Mouse (Mus musculus) heart, embryonic 16.5 days (tissue): Measurements from ENCODE around the gene Spats2l. TPM values are rescaled to one million over a fixed set of nuclear protein-coding genes. Genes with fewer than 3 reads are reported as not detected.

Experiments
- ATAC-seq: fragments of 200-750 bp; cut with Nextera tagmentation; replicated peaks from 2 replicates; pipeline ENCODE4 v1.8.0; 2017; ENCODE audit warnings: moderate number of reproducible peaks; ENCODE audit not compliant: insufficient read depth, low FRiP score; ENCODE audit errors: extremely low read depth
- H3K27ac ChIP-seq: fragments of 300-500 bp; sonication (generic); 2 replicates; pipeline ENCODE4 v1.5.1; 2014; ENCODE audit warnings: mild to moderate bottlenecking, low read length, control low read depth, moderate library complexity
- H3K27me3 ChIP-seq: fragments of 300-500 bp; sonication (generic); 2 replicates; pipeline ENCODE4 v1.6.1; 2014; ENCODE audit warnings: low read length, mixed read lengths; ENCODE audit not compliant: control insufficient read depth, insufficient read depth
- H3K36me3 ChIP-seq: fragments of 300-500 bp; sonication (generic); 2 replicates; pipeline ENCODE4 v1.6.1; 2014; ENCODE audit not compliant: control insufficient read depth, insufficient read depth
- H3K4me1 ChIP-seq: fragments of 300-500 bp; sonication (generic); 2 replicates; pipeline ENCODE4 v1.6.1; 2014; ENCODE audit warnings: low read length, mixed read lengths; ENCODE audit not compliant: control insufficient read depth, insufficient read depth
- H3K4me2 ChIP-seq: fragments of 300-500 bp; sonication (generic); 2 replicates; pipeline ENCODE4 v1.6.1; 2014; ENCODE audit warnings: low read depth, mild to moderate bottlenecking, control low read depth, low read length
- H3K4me3 ChIP-seq: fragments of 300-500 bp; sonication (generic); 2 replicates; pipeline ENCODE4 v1.5.1; 2014; ENCODE audit warnings: mild to moderate bottlenecking, control low read depth, low read length
- H3K9ac ChIP-seq: fragments of 300-500 bp; sonication (generic); 2 replicates; pipeline ENCODE4 v1.6.1; 2014; ENCODE audit warnings: low read length, control low read depth
- H3K9me3 ChIP-seq: fragments of 300-500 bp; sonication (generic); replicated peaks from 2 replicates; pipeline ENCODE4 v1.6.1; 2016; ENCODE audit warnings: low read length; ENCODE audit not compliant: control insufficient read depth
- WGBS: fragments of 180-500 bp; shearing (Covaris S2); extraction: QIAGEN DNeasy Blood & Tissue Kit; methylation state at CpG from one replicate; pipeline ENCODE4 v1.1.7; 2014; 5-methylcytosine and 5-hydroxymethylcytosine counted together
- polyA plus RNA-seq: library from polyadenylated mRNA; unstranded; fragments of >200 nt; fragmentation: Nextera tagmentation; extraction: Ambion mirVana; gene quantifications from 2 replicates; pipeline ENCODE4 v1.2.1, GENCODE M21; 2015

Gene Spats2l
- polyA plus RNA-seq, 1 experiment from 2014 or later: 61.5 TPM

DNA sequence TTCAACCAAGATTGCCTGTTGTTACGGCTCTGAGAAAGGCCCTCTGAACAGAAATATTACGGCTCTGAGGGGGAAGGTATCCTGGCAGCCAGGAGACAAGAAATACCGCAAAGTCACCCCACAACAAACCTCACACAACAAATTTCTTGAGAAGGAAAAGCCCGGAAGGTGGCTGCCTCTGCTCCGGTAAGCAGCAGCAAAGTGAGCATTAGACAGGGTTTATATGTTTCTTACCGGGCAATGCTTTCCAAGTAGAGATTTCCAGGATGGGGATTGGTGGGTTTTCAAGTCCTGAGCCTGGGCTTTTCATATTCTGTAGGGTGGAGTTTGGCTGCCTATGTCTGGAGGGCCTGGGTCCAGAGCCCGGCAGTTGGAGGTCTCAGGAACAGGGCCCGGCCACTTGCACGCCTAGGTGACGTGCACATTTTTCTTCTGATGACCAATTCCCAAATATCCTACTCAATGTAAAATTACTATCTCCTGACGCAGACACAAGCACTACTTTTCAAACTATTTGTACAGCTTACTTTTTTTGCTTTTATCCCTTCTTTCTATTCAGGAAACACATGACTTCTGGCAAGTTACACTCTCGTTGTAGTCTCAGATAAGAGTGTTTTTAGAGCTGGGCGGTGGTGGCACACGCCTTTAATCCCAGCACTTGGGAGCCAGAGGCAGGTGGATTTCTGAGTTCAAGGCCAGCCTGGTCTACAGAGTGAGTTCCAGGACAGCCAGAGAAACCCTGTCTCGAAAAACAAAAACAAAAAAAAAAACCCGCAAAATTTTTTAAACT is 179.8 kb downstream of the Spats2l start:
- no peak overlapping the region for H3K4me2 ChIP-seq
- ATAC-seq: no peak
- 79% methylated on average over 16 of the region's 16 CpGs for WGBS

DNA sequence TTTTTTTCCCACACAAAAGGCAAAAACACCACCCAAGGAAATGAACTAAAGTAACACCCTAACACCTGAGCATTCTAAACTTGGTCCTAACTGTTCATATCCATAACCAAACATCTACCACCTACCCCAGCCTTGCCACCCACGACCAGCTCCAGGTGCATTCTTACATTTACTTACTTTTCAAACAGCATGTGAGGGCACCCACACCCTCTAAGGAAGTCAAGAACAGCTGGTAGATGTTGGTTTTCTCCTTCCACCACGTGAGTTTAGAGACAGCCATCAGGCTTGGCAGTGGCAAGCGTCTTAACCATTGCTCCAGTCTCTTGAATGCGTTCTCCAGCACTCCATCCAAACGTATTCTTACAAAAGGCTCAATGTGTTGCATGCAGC is 180.4 kb downstream of the Spats2l start:
- Histone ChIP-seq H3K4me2 (no peak overlapping the region), H3K27me3 (no peaks in the 10 kb centered on the region), H3K36me3 (peaks cover 12% of the 10 kb centered on the region), H3K9ac (no peak overlapping the region), H3K9me3 (no peaks in the 10 kb centered on the region), H3K4me1 (no peaks in the 10 kb centered on the region), H3K4me3 (no peak overlapping the region), H3K27ac (no peak overlapping the region)
- WGBS: 86% methylated on average over 5 of the region's 5 CpGs
- no peak for ATAC-seq

More for the DNA sequence above, 179.8 kb downstream of the Spats2l start:
- Histone ChIP-seq H3K27ac (no peak overlapping the region), H3K9me3 (no peaks in the 10 kb centered on the region), H3K27me3 (no peaks in the 10 kb centered on the region), H3K9ac (no peak overlapping the region), H3K4me3 (no peak overlapping the region), H3K36me3 (peaks cover 10% of the 10 kb centered on the region; the same call in 1 of the 2 replicates), H3K4me1 (no peaks in the 10 kb centered on the region)

DNA sequence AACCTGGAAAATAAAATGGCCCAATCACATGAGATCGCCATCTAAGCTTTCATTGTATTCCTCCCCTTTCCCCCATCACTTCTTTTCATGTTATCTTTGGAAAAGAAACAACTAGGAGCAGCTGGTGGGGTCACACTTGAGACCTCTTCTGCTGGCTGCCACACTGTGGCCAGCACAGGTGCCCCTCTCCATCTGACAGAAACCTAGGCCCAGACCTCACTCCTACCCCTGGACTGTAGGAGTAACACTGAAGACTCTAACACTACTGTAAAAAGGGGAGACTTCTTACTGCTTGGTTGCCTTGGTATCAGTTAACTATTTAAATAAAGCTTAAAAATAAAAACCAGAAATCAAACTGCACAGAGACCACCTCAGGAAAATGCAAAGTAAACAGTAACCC is 181.8 kb downstream of the Spats2l start:
- WGBS: 84% methylated on average over 1 of the region's 1 CpGs
- no peak for ATAC-seq
- Histone ChIP-seq H3K4me3 (no peak overlapping the region), H3K9ac (no peak overlapping the region), H3K27me3 (no peaks in the 10 kb centered on the region), H3K27ac (no peak overlapping the region), H3K36me3 (peaks cover 14% of the 10 kb centered on the region), H3K9me3 (no peaks in the 10 kb centered on the region), H3K4me2 (no peak overlapping the region), H3K4me1 (no peaks in the 10 kb centered on the region)

DNA sequence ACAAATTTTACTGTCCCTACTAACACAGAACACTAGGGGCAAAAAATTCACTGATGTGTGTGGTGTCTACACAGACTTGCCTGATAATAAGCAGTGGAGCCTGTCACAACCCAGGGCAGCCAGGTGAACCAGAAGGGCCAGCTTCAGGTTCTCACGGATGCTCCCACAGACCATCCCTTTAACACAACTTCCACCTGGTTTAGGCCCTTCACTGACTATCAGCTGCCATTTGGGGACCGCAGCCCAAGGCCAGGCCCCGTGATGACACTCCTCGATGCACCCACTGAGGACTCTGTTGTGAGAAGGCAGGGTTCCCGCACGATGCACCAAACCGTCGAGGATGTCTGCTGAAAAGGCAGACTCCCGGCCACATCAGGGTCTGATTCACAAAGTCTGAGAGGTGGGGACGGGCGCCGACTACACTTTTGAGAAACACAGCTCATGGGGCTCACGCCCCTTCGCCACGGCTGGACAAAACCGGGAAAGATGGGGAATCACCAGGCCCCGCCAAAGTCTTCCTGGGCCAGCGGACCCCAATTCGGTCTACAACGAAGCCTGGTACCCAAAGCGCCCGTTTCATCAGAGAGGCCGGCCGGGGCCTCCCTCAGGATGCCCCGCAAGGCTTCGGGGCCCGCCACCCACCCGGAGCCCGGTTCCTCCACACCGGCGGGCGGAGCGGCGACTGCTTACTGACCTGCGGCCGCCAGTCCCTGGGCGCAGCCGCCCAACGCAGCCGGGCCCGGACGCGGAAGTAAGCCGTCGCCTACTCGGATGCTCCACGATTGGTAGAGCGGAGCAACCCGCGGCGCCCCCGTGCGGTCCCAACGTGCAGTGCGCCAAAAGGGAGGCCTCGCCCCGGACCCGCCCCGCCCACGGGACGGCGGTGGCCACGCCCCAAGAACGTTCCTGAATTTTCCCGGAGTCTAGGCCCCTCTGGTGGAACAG is 195.6 kb downstream of the Spats2l start:
- no peaks in the 10 kb centered on the region for H3K27me3 ChIP-seq

DNA sequence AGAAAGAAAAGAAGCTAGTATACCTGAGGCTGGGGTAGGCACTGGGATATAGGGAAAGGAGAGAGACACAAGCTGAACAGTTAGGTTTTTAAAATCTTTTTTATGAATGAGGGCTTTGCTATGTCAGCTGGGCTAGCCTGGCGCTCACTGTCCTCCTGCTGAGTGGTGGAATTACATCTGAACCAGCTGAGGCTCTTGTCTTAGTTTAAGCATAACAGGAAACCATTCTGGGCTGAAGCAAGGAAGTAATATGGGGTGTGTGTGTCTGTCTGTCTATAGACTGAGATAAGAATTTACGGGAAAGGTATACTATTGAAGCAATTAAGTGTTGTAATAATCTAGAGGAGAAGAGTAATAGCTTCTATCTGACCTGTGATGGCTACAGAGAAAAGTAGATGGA is 197.6 kb downstream of the Spats2l start:
- Histone ChIP-seq H3K27ac (no peak overlapping the region), H3K36me3 (no peaks in the 10 kb centered on the region), H3K4me3 (no peak overlapping the region), H3K4me1 (peaks cover 14% of the 10 kb centered on the region), H3K9ac (no peak overlapping the region), H3K27me3 (no peaks in the 10 kb centered on the region), H3K9me3 (no peaks in the 10 kb centered on the region), H3K4me2 (no peak overlapping the region)
- 66% methylated on average over 2 of the region's 2 CpGs for WGBS
- ATAC-seq: no peak

More for the DNA sequence above, 195.6 kb downstream of the Spats2l start:
- peak overlapping the region; percentile 72 for H3K4me3 ChIP-seq
- H3K36me3 ChIP-seq: peaks cover 6% of the 10 kb centered on the region; the same call in 1 of the 2 replicates
- H3K4me2 ChIP-seq: peak overlapping the region; percentile 84
- H3K4me1 ChIP-seq: peaks cover 14% of the 10 kb centered on the region
- under 1% methylated on average over 64 of the region's 65 CpGs for WGBS
- peak overlapping the region; percentile 69 for H3K27ac ChIP-seq
- ATAC-seq: peak; percentile 94
- H3K9me3 ChIP-seq: no peaks in the 10 kb centered on the region
- H3K9ac ChIP-seq: peak overlapping the region; percentile 88

DNA sequence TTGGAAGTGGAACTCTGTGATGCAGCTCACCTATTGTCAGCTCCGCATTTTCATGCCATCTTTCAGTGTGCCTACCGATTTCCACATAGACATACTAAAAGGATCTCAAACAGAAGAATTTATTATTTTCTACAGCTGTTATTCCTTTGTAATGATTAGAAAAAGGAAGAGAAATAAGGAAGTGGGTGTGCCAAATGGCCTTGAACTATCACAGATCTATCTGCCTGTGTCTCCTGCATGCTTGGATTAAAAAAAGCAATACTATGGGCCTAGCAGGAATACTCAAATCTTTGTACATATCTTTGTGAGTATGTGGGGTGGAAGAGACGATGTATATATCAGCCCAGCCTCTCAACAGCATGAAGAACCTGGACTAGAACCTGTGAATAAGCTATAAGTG is 202.9 kb downstream of the Spats2l start:
- Histone ChIP-seq H3K27me3 (no peaks in the 10 kb centered on the region), H3K4me3 (no peak overlapping the region), H3K4me2 (no peak overlapping the region), H3K4me1 (no peaks in the 10 kb centered on the region), H3K9me3 (no peaks in the 10 kb centered on the region), H3K27ac (no peak overlapping the region), H3K36me3 (no peaks in the 10 kb centered on the region), H3K9ac (no peak overlapping the region)
- 81% methylated on average over 3 of the region's 3 CpGs for WGBS
- ATAC-seq: no peak

DNA sequence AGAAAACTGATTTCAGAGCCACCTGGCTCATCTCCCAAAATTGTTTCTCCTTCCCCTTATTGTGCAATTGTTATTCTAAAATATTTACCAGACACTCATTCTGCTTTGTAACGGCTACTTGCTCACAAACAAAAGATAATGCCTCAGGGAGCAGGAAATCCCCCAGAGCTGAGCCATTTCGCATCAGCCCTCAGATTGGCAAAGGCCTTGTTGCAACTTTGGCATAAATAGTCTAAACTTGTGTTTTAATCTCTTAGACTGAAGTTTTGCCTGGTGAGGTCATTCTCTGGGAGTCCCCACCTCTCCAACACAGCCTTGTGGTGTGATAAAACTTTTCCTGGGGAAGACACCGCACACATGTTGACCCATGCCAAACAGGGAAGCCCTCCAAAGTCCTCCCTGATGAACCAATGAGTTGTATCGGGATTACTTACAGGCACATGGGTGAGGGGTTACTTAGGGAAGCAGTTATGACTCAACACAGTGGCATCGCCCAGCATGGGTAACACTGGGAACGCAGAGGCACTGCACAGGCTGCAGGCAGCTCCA is 215.2 kb downstream of the Spats2l start:
- peak overlapping the region; percentile 15; the same call in 1 of the 2 replicates for H3K27ac ChIP-seq
- H3K4me3 ChIP-seq: no peak overlapping the region
- ATAC-seq: peak; percentile 32; the same call in 1 of the 2 replicates
- H3K9me3 ChIP-seq: no peaks in the 10 kb centered on the region
- H3K4me1 ChIP-seq: no peaks in the 10 kb centered on the region
- H3K27me3 ChIP-seq: no peaks in the 10 kb centered on the region
- no peak overlapping the region for H3K9ac ChIP-seq
- no peak overlapping the region for H3K4me2 ChIP-seq
- WGBS: 55% methylated on average over 6 of the region's 6 CpGs
- H3K36me3 ChIP-seq: no peaks in the 10 kb centered on the region

DNA sequence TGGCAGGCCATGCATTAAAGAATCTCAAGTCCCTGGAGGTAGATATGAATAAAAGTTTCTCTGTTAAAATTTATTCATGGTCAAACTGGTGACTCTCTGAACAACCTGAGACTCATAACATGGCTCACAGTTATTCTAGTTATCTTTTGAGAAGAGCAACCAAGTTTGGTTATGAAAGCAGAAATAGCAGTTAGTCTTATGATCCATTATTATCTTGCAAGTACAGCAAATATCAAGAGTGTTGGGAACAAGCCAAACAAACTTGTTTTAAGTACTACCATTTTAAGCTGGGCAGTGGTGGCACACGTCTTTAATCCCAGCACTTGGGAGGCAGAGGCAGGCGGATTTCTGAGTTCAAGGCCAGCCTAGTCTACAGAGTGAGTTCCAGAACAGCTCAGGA is 217.3 kb downstream of the Spats2l start:
- 60% methylated on average over 2 of the region's 2 CpGs for WGBS
- H3K36me3 ChIP-seq: no peaks in the 10 kb centered on the region

More for the DNA sequence above, 217.3 kb downstream of the Spats2l start:
- Histone ChIP-seq H3K9me3 (no peaks in the 10 kb centered on the region), H3K4me2 (no peak overlapping the region), H3K9ac (no peak overlapping the region), H3K27ac (no peak overlapping the region), H3K4me3 (no peak overlapping the region), H3K4me1 (0 out of 2 replicates have a peak, but pooled peaks cover under 1% of the 10 kb centered on the region), H3K27me3 (no peaks in the 10 kb centered on the region)
- ATAC-seq: no peak
